Mouse (Mus musculus) spleen, adult 2 months (tissue): ENCODE measurements around the gene Tmub2.

Experiments
- CTCF ChIP-seq: fragments of 200-500 bp; IDR thresholded peaks from 2 replicates; pipeline ENCODE4 v1.5.1; 2011; ENCODE audit warnings: mild to moderate bottlenecking, inconsistent platforms; ENCODE audit not compliant: insufficient read depth, insufficient read length, insufficient replicate concordance; ENCODE audit errors: extremely low read depth
- POLR2A ChIP-seq: fragments of 200-500 bp; IDR thresholded peaks from 2 replicates; pipeline ENCODE4 v1.6.1; 2011; ENCODE audit warnings: low read depth, low read length, inconsistent platforms

DNA sequence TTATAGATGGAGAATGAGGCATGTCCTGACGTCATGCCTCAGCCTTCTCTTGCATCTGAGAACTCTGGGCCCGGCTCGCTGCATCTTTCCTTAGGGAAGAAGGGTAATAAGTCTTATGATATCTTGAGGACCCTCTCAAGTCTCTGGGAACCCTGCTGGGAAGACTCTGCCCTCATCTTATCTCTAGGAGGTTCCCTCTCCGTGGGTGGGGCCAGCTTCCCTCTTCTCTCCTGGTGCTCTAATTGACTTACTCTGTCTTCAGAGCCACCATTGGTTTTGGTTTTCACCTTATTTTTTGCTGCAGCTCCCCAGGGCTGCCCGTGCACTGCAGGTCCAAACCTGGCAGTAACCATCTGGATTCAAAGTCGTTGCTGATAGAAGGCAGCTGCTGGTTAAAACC is 26.6 kb upstream of the Tmub2 start:
- TF ChIP-seq CTCF (no peak), POLR2A (no peak)
